Mouse (Mus musculus) MEL (cell line): Measurements from ENCODE around the gene Eef2kmt. TPM values are rescaled to one million over a fixed set of nuclear protein-coding genes. Genes with fewer than 3 reads are reported as not detected.

Source experiments
- DNase-seq: peaks from one replicate; pipeline ENCODE4 v3.0.0; 2011; ENCODE audit warnings: low read depth, low spot score
- H3K27ac ChIP-seq: 2 replicates; pipeline ENCODE4 v1.5.1; 2012; ENCODE audit warnings: low read depth, mild to moderate bottlenecking, control low read depth, low read length, moderate library complexity; ENCODE audit not compliant: control insufficient read depth
- H3K27me3 ChIP-seq, 2 experiments: fragments of 150-350 bp in 1 of 2; sonication (generic) in 1 of 2; 2 replicates each; pipeline ENCODE4 v1.6.1; 2012; ENCODE audit warnings: low read length in 2 of 2, mild to moderate bottlenecking in 2 of 2, improper control_type of control experiment in 1 of 2, moderate library complexity in 1 of 2; ENCODE audit not compliant: insufficient read depth in 2 of 2, control insufficient read depth in 1 of 2
- H3K36me3 ChIP-seq, 2 experiments: 2 replicates each; pipeline ENCODE4 v1.6.1; 2012 to 2014; ENCODE audit warnings: low read length in 2 of 2, improper control_type of control experiment in 1 of 2, inconsistent platforms in 1 of 2, mild to moderate bottlenecking in 1 of 2; ENCODE audit not compliant: insufficient read depth in 2 of 2, control insufficient read depth in 1 of 2
- H3K4me1 ChIP-seq, 2 experiments: fragments of 150-350 bp in 1 of 2; sonication (generic) in 1 of 2; 2 replicates each; pipeline ENCODE4 v1.6.1; 2012; ENCODE audit warnings: low read length in 2 of 2, improper control_type of control experiment in 1 of 2, mild to moderate bottlenecking in 1 of 2; ENCODE audit not compliant: insufficient read depth in 2 of 2, control insufficient read depth in 1 of 2
- H3K4me3 ChIP-seq, 2 experiments: fragments of 150-350 bp in 1 of 2; sonication (generic) in 1 of 2; 2 replicates each; pipeline ENCODE4 v1.5.1; 2012; ENCODE audit warnings: low read depth in 2 of 2, low read length in 2 of 2, mild to moderate bottlenecking in 2 of 2, moderate library complexity in 2 of 2, control low read depth in 1 of 2, improper control_type of control experiment in 1 of 2; ENCODE audit not compliant: control insufficient read depth in 1 of 2, insufficient read depth in 1 of 2
- H3K79me2 ChIP-seq: 2 replicates; pipeline ENCODE4 v1.6.1; 2012; ENCODE audit warnings: mild to moderate bottlenecking, low read length, moderate library complexity; ENCODE audit not compliant: control insufficient read depth, poor library complexity, insufficient read depth
- H3K9ac ChIP-seq: 2 replicates; pipeline ENCODE4 v1.6.1; 2012; ENCODE audit warnings: low read depth, mild to moderate bottlenecking, control low read depth, low read length, moderate library complexity; ENCODE audit not compliant: control insufficient read depth, poor library complexity, severe bottlenecking
- H3K9me3 ChIP-seq: fragments of 150-350 bp; sonication (generic); replicated peaks from 2 replicates; pipeline ENCODE4 v1.6.1; 2012; ENCODE audit warnings: mild to moderate bottlenecking, low read length, improper control_type of control experiment, moderate library complexity; ENCODE audit not compliant: insufficient read depth
- CHD1 ChIP-seq: IDR thresholded peaks from 2 replicates; pipeline ENCODE4 v1.6.1; 2012; ENCODE audit warnings: low read depth, mild to moderate bottlenecking, inconsistent platforms, low read length, improper control_type of control experiment
- CTCF ChIP-seq, 3 experiments: IDR thresholded peaks in 2 of 3; conservative IDR thresholded peaks in 1 of 3; 2 replicates each; pipeline ENCODE4 v1.5.1; 2011 to 2012; ENCODE audit warnings: low read length in 3 of 3, low read depth in 2 of 3, mild to moderate bottlenecking in 2 of 3, improper control_type of control experiment in 1 of 3, inconsistent platforms in 1 of 3, mixed read lengths in 1 of 3, moderate library complexity in 1 of 3; ENCODE audit not compliant: control insufficient read depth in 1 of 3, insufficient read depth in 1 of 3, poor library complexity in 1 of 3, severe bottlenecking in 1 of 3
- E2F4 ChIP-seq: IDR thresholded peaks from 2 replicates; pipeline ENCODE4 v1.6.1; 2011; ENCODE audit warnings: low read depth, low read length, improper control_type of control experiment, borderline replicate concordance
- ELF1 ChIP-seq: IDR thresholded peaks from 2 replicates; pipeline ENCODE4 v1.6.1; 2014; ENCODE audit warnings: low read depth, mild to moderate bottlenecking, inconsistent platforms, low read length, improper control_type of control experiment, moderate library complexity
- EP300 ChIP-seq, 2 experiments: IDR thresholded peaks; 2 replicates each; pipeline ENCODE4 v1.6.1; 2011; ENCODE audit warnings: improper control_type of control experiment in 2 of 2, low read length in 2 of 2, low read depth in 1 of 2, mild to moderate bottlenecking in 1 of 2
- GABPA ChIP-seq: IDR thresholded peaks from 2 replicates; pipeline ENCODE4 v1.6.1; 2012; ENCODE audit warnings: low read depth, mild to moderate bottlenecking, inconsistent platforms, low read length, improper control_type of control experiment, moderate library complexity
- GATA1 ChIP-seq: IDR thresholded peaks from 2 replicates; pipeline ENCODE4 v1.6.1; 2011; ENCODE audit warnings: low read depth, low read length, improper control_type of control experiment
- HCFC1 ChIP-seq: IDR thresholded peaks from 2 replicates; pipeline ENCODE4 v1.6.1; 2012; ENCODE audit warnings: low read depth, mild to moderate bottlenecking, inconsistent platforms, low read length, improper control_type of control experiment, moderate library complexity
- JUND ChIP-seq: IDR thresholded peaks from 2 replicates; pipeline ENCODE4 v1.6.1; 2011; ENCODE audit warnings: low read depth, mild to moderate bottlenecking, improper control_type of control experiment, low read length
- KAT2A ChIP-seq: conservative IDR thresholded peaks from 2 replicates; pipeline ENCODE4 v1.6.1; 2012; ENCODE audit warnings: low read depth, low read length, improper control_type of control experiment, inconsistent platforms
- MAFK ChIP-seq: IDR thresholded peaks from 2 replicates; pipeline ENCODE4 v1.6.1; 2011; ENCODE audit warnings: low read depth, mild to moderate bottlenecking, low read length, improper control_type of control experiment, borderline replicate concordance
- MXI1 ChIP-seq: IDR thresholded peaks from 2 replicates; pipeline ENCODE4 v1.6.1; 2011; ENCODE audit warnings: mild to moderate bottlenecking, low read depth, low read length, improper control_type of control experiment
- NELFE ChIP-seq: IDR thresholded peaks from 2 replicates; pipeline ENCODE4 v1.6.1; 2011; ENCODE audit warnings: low read depth, low read length, improper control_type of control experiment
- NRF1 ChIP-seq: IDR thresholded peaks from 2 replicates; pipeline ENCODE4 v1.6.1; 2014; ENCODE audit warnings: low read depth, mild to moderate bottlenecking, inconsistent platforms, low read length, improper control_type of control experiment, moderate library complexity; ENCODE audit not compliant: poor library complexity, insufficient read depth, severe bottlenecking
- POLR2AphosphoS2 ChIP-seq: IDR thresholded peaks from 2 replicates; pipeline ENCODE4 v1.6.1; 2011; ENCODE audit warnings: low read length, improper control_type of control experiment
- POLR2AphosphoS5 ChIP-seq: IDR thresholded peaks from 2 replicates; pipeline ENCODE4 v1.6.1; 2012; ENCODE audit warnings: low read depth, borderline replicate concordance, mild to moderate bottlenecking, inconsistent platforms, low read length, moderate library complexity, mixed read lengths
- RAD21 ChIP-seq: IDR thresholded peaks from 2 replicates; pipeline ENCODE4 v1.6.1; 2011; ENCODE audit warnings: mild to moderate bottlenecking, low read depth, low read length, improper control_type of control experiment
- RCOR1 ChIP-seq: IDR thresholded peaks from 2 replicates; pipeline ENCODE4 v1.6.1; 2012; ENCODE audit warnings: low read depth, mild to moderate bottlenecking, inconsistent platforms, low read length, improper control_type of control experiment
- SMC3 ChIP-seq: IDR thresholded peaks from 2 replicates; pipeline ENCODE4 v1.6.1; 2011; ENCODE audit warnings: low read depth, low read length, improper control_type of control experiment
- TAL1 ChIP-seq: IDR thresholded peaks from 2 replicates; pipeline ENCODE4 v1.6.1; 2012; ENCODE audit warnings: mild to moderate bottlenecking, inconsistent platforms, low read length, moderate library complexity, mixed read lengths
- TBP ChIP-seq: IDR thresholded peaks from 2 replicates; pipeline ENCODE4 v1.8.0; 2011; ENCODE audit warnings: low read depth, low read length, improper control_type of control experiment
- TCF12 ChIP-seq: IDR thresholded peaks from 2 replicates; pipeline ENCODE4 v1.6.1; 2014; ENCODE audit warnings: low read depth, mild to moderate bottlenecking, inconsistent platforms, low read length, improper control_type of control experiment, moderate library complexity
- USF1 ChIP-seq: IDR thresholded peaks from 2 replicates; pipeline ENCODE4 v1.6.1; 2014; ENCODE audit warnings: low read depth, mild to moderate bottlenecking, inconsistent platforms, low read length, improper control_type of control experiment, moderate library complexity
- USF2 ChIP-seq, 2 experiments: IDR thresholded peaks; 2 replicates each; pipeline ENCODE4 v1.6.1; 2011 to 2012; ENCODE audit warnings: improper control_type of control experiment in 2 of 2, low read length in 2 of 2, borderline replicate concordance in 1 of 2, inconsistent platforms in 1 of 2, low read depth in 1 of 2, mild to moderate bottlenecking in 1 of 2; ENCODE audit not compliant: insufficient read depth in 1 of 2
- ZC3H11A ChIP-seq: IDR thresholded peaks from 2 replicates; pipeline ENCODE4 v1.6.1; 2012; ENCODE audit warnings: low read depth, mild to moderate bottlenecking, inconsistent platforms, low read length, improper control_type of control experiment
- ZKSCAN1 ChIP-seq: IDR thresholded peaks from 2 replicates; pipeline ENCODE4 v1.6.1; 2012; ENCODE audit warnings: low read depth, mild to moderate bottlenecking, inconsistent platforms, low read length, improper control_type of control experiment, moderate library complexity
- ZMIZ1 ChIP-seq: IDR thresholded peaks from 2 replicates; pipeline ENCODE4 v1.6.1; 2012; ENCODE audit warnings: low read depth, mild to moderate bottlenecking, inconsistent platforms, low read length, improper control_type of control experiment, moderate library complexity
- polyA plus RNA-seq, 2 experiments: library from polyadenylated mRNA; stranded (reverse) in 1 of 2; unstranded in 1 of 2; fragments of >175 nt in 1 of 2; fragments of >200 nt in 1 of 2; gene quantifications; 2 replicates each; pipeline versions ENCODE4 v1.2.1 to v1.2.4; 2012; ENCODE audit warnings: low replicate concordance in 2 of 2, low read depth in 1 of 2; ENCODE audit not compliant: insufficient read length in 2 of 2, insufficient read depth in 1 of 2, missing spikeins in 1 of 2
- total RNA-seq: library from RNA; depleted of rRNA; stranded (reverse); fragments of 300-350 nt; gene quantifications from 2 replicates; pipeline ENCODE4 v1.2.3, GENCODE M21; 2012

The Eef2kmt gene
- total and polyA plus RNA-seq, 3 experiments, result 21.4 to 48.6 TPM; not detected in 1

DNA sequence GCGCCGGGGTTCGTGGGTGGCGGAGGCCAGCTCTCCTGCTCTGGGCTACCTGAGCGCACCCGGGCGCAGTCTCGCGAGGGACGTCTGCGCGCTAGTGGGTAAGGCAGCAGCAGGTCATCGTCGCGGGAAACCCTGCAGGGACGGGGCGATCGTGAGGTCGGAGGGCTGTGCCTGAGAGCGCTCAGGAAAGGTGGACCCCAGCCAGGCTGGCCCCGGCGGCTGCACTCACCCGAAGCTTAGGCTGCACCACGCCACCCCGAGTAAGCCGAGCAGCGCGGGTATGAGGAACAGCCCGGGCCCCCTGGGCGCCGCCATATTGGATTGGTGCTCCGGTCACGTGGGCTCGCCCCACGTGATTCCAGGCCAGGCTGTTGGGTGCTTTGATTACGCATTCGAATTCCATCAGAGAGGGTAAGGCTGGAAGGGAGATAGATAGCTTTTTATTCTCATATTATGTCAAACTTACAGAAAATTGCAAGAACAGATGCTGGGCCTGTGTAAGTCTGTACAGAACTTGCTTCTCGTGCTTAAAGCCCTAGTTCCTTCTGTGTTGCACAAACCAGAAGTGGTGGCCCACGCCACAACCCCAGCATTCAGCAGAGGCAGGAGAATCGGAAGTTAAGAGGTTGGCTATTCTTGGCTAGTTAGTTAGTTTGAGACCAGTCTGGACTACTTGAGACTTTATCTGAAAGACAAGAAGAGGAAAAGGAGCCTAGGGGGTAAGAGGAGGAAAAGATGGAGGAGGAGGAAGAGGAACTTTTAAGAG, 51.9 kb downstream of the Eef2kmt start, which contains the start of gene Nagpa (continued):
- no peak for TF ChIP-seq MAFK
- TF ChIP-seq TCF12, result peak; percentile 46; the same call in 1 of the 2 replicates
- TF ChIP-seq RAD21, result no peak
- TF ChIP-seq TBP, result peak; percentile 78
- TF ChIP-seq, all 39 proteins: peak for 15

DNA sequence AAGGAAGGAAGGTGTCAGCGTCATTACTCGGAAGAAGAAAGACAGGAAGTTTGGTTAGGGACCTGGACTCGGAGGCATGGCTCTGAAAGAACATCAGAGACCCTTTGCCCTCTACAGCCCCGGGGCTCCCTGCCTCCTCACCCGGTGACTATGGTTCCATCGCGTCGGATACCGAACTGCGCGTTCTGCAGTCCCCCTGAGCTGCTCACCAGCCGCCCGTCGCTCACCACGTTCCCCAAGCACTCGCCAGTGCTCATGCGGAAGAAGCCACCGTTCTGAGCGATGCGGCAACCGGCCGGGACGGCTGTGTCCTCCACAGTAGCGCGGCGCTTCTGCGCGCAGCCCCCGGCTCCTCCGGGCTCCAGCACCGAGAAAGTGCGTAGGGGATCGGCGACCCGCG, 52.6 kb downstream of the Eef2kmt start:
- no peaks in the 10 kb centered on the region for H3K9me3 ChIP-seq
- peak overlapping the region; percentile 76 to 91 for H3K4me3 ChIP-seq
- TF ChIP-seq POLR2AphosphoS5 (no peak), NELFE (no peak), HCFC1 (no peak), KAT2A (no peak), USF1 (no peak), ZKSCAN1 (no peak), GATA1 (no peak), POLR2AphosphoS2 (no peak), ELF1 (0 out of 2 replicates have a peak, but pooled peaks have one; percentile 12)
- H3K4me1 ChIP-seq, result peaks cover 0 to 4% of the 10 kb centered on the region in 2 experiments; a peak in 1 of 4 replicates
- DNase-seq, result peak; percentile 58
- peaks cover 3% of the 10 kb centered on the region; the same call in 1 of the 2 replicates for H3K79me2 ChIP-seq
- H3K36me3 ChIP-seq, result peaks cover 0 to 3% of the 10 kb centered on the region in 2 experiments; a peak in 1 of 4 replicates
- peak overlapping the region; percentile 88 for H3K9ac ChIP-seq
- H3K27me3 ChIP-seq, result no peaks in the 10 kb centered on the region
- H3K27ac ChIP-seq, result peak overlapping the region; percentile 40

DNA sequence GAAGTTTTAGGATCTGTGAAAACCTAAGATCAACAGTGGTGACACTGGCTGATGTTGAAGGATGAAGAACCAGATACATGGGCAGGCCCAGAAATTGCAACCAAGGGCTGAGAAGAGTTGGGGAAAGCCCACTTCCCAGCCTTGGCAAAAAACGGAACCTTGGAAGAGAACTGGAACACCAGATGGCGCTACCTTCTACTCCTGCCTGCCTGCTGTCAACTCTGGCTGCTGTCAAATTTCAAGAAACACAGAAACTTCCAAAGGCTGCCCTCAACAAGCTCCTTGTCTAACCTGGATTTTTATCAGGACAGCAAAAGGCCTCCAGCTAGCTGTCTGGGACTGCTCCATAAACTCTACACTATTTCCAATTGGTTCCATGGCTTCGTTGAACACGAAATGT, 53.1 kb downstream of the Eef2kmt start:
- Histone ChIP-seq H3K4me1 (peaks cover 0 to 4% of the 10 kb centered on the region in 2 experiments; a peak in 1 of 4 replicates), H3K4me3 (peak overlapping the region; percentile 76 to 91), H3K27me3 (no peaks in the 10 kb centered on the region), H3K36me3 (peaks cover 0 to 3% of the 10 kb centered on the region in 2 experiments; a peak in 1 of 4 replicates), H3K9ac (peak overlapping the region; percentile 88), H3K9me3 (no peaks in the 10 kb centered on the region), H3K27ac (peak overlapping the region; percentile 40), H3K79me2 (peaks cover 3% of the 10 kb centered on the region; the same call in 1 of the 2 replicates)
- peak; percentile 80 for DNase-seq
- TF ChIP-seq USF2 (IDR thresholded peaks at IDR 0.05; ENCODE audit: borderline replicate concordance in 1 of 2, insufficient read depth in 1 of 2, low read depth in 1 of 2, low read length in 2 of 2), result no peak
- peak; percentile 86 for TF ChIP-seq SMC3
- TF ChIP-seq CHD1, result no peak
- TF ChIP-seq EP300 (IDR thresholded peaks at IDR 0.05; ENCODE audit: low read depth in 1 of 2, low read length in 2 of 2), result no peak
- TF ChIP-seq NRF1, result no peak
- no peak for TF ChIP-seq TAL1
- TF ChIP-seq CTCF (IDR thresholded peaks at IDR 0.05 in 2 of 3, conservative IDR thresholded peaks at IDR 0.05 in 1 of 3; ENCODE audit: control insufficient read depth in 1 of 3, insufficient read depth in 1 of 3, low read depth in 2 of 3, low read length in 3 of 3, poor library complexity in 1 of 3, severe bottlenecking in 1 of 3), result peak; percentile 60 to 81 (median 72)
- TF ChIP-seq MAFK, result no peak
- no peak for TF ChIP-seq GABPA
- no peak for TF ChIP-seq JUND
- TF ChIP-seq TBP, result no peak
- peak; percentile 48; the same call in 1 of the 2 replicates for TF ChIP-seq MXI1
- no peak for TF ChIP-seq TCF12
- no peak for TF ChIP-seq ZMIZ1
- TF ChIP-seq E2F4, result no peak
- no peak for TF ChIP-seq NELFE
- TF ChIP-seq ZKSCAN1, result no peak
- no peak for TF ChIP-seq RCOR1
- peak; percentile 69 for TF ChIP-seq ZC3H11A
